In genomic region chr14:31212499-31212898, GRCm38 (mm10) we compare ENCODE assay signal across 28 mouse cellular contexts. TPM values are rescaled to one million over a fixed set of nuclear protein-coding genes. Genes with fewer than 3 reads are reported as not detected.
A peak's percentile ranks its signal among the peaks of the same experiment; 100 is the strongest.
DNase-seq lines count a peak whose midpoint lies in the region; ATAC-seq lines count a peak whose summit lies in the region.
"Had no signal": no experiment of that assay in that cellular context is flagged by ENCODE, and none has a peak within 500 bp of the region (broad histone marks: within the 10 kb centered on the region; RNA-seq: fewer than 3 reads in every experiment).

No protein-coding gene starts in this region.

- no peak for ATAC-seq in heart, embryonic 14.5 days (ENCODE audit: insufficient number of reproducible peaks, insufficient read depth, low FRiP score, low read depth)
- no peak for ATAC-seq in lung, embryonic 15.5 days (ENCODE audit: borderline replicate concordance, extremely low read depth, low FRiP score, low TSS enrichment)
- ATAC-seq in megakaryocyte, adult 5-6 weeks (ENCODE audit: poor library complexity, severe bottlenecking), result peak; percentile 17; the same call in 1 of the 2 replicates
- ATAC-seq: CD4-positive, CD25-positive, alpha-beta regulatory T cell, adult 4 months; hindbrain, embryonic 16.5 days; intestine, postnatal 0 days had no signal

- no peaks in the 10 kb centered on the region for H3K27me3 ChIP-seq in heart, embryonic 14.5 days (ENCODE audit: control insufficient read depth, insufficient read depth, low read length)
- H3K27me3 ChIP-seq in lung, embryonic 15.5 days, result no peaks in the 10 kb centered on the region
- H3K27me3 ChIP-seq: limb, embryonic 15.5 days; neural tube, embryonic 12.5 days had no signal

- H3K9ac ChIP-seq in heart, embryonic 14.5 days (ENCODE audit: low read length), result peak overlapping the region; percentile 95
- H3K9ac ChIP-seq in lung, embryonic 15.5 days, result no peak overlapping the region
- H3K9ac ChIP-seq: forebrain, embryonic 12.5 days; limb, embryonic 15.5 days; liver, embryonic 15.5 days; neural tube, embryonic 12.5 days had no signal

- peaks cover 34% of the 10 kb centered on the region for H3K36me3 ChIP-seq in heart, embryonic 14.5 days (ENCODE audit: control insufficient read depth, insufficient read depth, low read length)
- H3K36me3 ChIP-seq in lung, embryonic 15.5 days, result no peaks in the 10 kb centered on the region
- H3K36me3 ChIP-seq: forebrain, embryonic 12.5 days; hindbrain, embryonic 10.5 days; limb, embryonic 15.5 days; liver, embryonic 15.5 days; neural tube, embryonic 12.5 days had no signal

- peak; percentile 89 for DNase-seq in heart, adult 11 months
- no peak for DNase-seq in heart, postnatal 4 days
- no peak for DNase-seq in heart, adult 9 months (ENCODE audit: low spot score in 2 of 2)
- DNase-seq in lung, postnatal 25 days (ENCODE audit: low spot score), result no peak
- no peak for DNase-seq in layer of hippocampus, postnatal 25 days (ENCODE audit: extremely low spot score in 1 of 2, low spot score in 1 of 2)
- DNase-seq: adrenal gland, postnatal 14 days; cerebellum, adult 9-11 months; gastrocnemius, postnatal 25 days; kidney, postnatal 4 days; lung, postnatal 14 days; midbrain, embryonic 14.5 days; retina, postnatal 1 day; right cerebral cortex, postnatal 25 days; spleen, adult 18-20 months; thymus, postnatal 14 days had no signal

- WGBS in heart, embryonic 14.5 days, result 26% methylated on average over 3 of the region's 3 CpGs
- 65% methylated on average over 3 of the region's 3 CpGs for WGBS in lung, embryonic 15.5 days

- H3K4me1 ChIP-seq in heart, embryonic 14.5 days (ENCODE audit: control insufficient read depth in 2 of 2, insufficient read depth in 2 of 2, low read length in 2 of 2), result peaks cover 32 to 43% of the 10 kb centered on the region in 2 experiments
- H3K4me1 ChIP-seq in lung, embryonic 15.5 days, result peaks cover 17% of the 10 kb centered on the region

- H3K4me3 ChIP-seq in heart, embryonic 14.5 days (ENCODE audit: control insufficient read depth in 1 of 2, insufficient read depth in 1 of 2, low read depth in 1 of 2, low read length in 2 of 2), result no peak overlapping the region
- H3K4me3 ChIP-seq in lung, embryonic 15.5 days, result no peak overlapping the region
- H3K4me3 ChIP-seq: forebrain, embryonic 12.5 days; hindbrain, embryonic 10.5 days; limb, embryonic 15.5 days; liver, embryonic 15.5 days; megakaryocyte, embryonic 14.5 days; neural tube, embryonic 12.5 days had no signal

- H3K4me2 ChIP-seq in heart, embryonic 14.5 days (ENCODE audit: low read length), result peak overlapping the region; percentile 93; the same call in 1 of the 2 replicates
- no peak overlapping the region for H3K4me2 ChIP-seq in lung, embryonic 15.5 days
- H3K4me2 ChIP-seq: forebrain, embryonic 12.5 days; limb, embryonic 15.5 days; liver, embryonic 15.5 days; neural tube, embryonic 12.5 days had no signal

- peak overlapping the region; percentile 59 to 84 for H3K27ac ChIP-seq in heart, embryonic 14.5 days (replicated peaks in 1 of 2; ENCODE audit: control insufficient read depth in 1 of 2, insufficient read depth in 1 of 2, low read depth in 2 of 2, low read length in 2 of 2)
- H3K27ac ChIP-seq in lung, embryonic 15.5 days, result 0 out of 2 replicates have a peak overlapping the region, but pooled peaks have one; percentile 12
- H3K27ac ChIP-seq: forebrain, embryonic 12.5 days; hindbrain, embryonic 10.5 days; neural tube, embryonic 12.5 days had no signal

- no peaks in the 10 kb centered on the region for H3K9me3 ChIP-seq in heart, embryonic 14.5 days (ENCODE audit: control insufficient read depth, low read length)
- H3K9me3 ChIP-seq in lung, embryonic 15.5 days, result no peaks in the 10 kb centered on the region
- H3K9me3 ChIP-seq: forebrain, embryonic 12.5 days; hindbrain, embryonic 10.5 days; limb, embryonic 15.5 days; liver, embryonic 15.5 days; megakaryocyte, embryonic 14.5 days; neural tube, embryonic 12.5 days had no signal

RNA-seq across cellular contexts. Expression of gene Nisch, which starts 4.2 kb away (rescaled TPM):
- total RNA-seq in heart, postnatal 4 days (2021), result 100 to 1,000 TPM; 301 to 310 TPM
- 308 and 317 TPM in 2 replicates for polyA plus RNA-seq in heart, embryonic 14.5 days (2014; fragmentation: Nextera tagmentation; extraction: Ambion mirVana)
- 387 and 413 TPM in 2 replicates for polyA plus RNA-seq in lung, embryonic 15.5 days (2015; fragmentation: Nextera tagmentation; extraction: Ambion mirVana)
- total RNA-seq in megakaryocyte, adult 5-6 weeks (2015), result 74.8 and 95.0 TPM in 2 replicates
- 65.6 and 79.0 TPM in 2 replicates for total RNA-seq in megakaryocyte, adult 5-6 weeks (2017)
- total RNA-seq in layer of hippocampus, postnatal 25 days (2021), result 100 to 1,000 TPM; 431 to 467 TPM

RNA-seq across cellular contexts. Expression of gene Tnnc1, which starts 4.4 kb away (rescaled TPM):
- total RNA-seq in heart, postnatal 4 days (2021), result 1,000 to 10,000 TPM; 5,292 to 5,773 TPM
- 5,119 and 5,195 TPM in 2 replicates for polyA plus RNA-seq in heart, embryonic 14.5 days (2014; fragmentation: Nextera tagmentation; extraction: Ambion mirVana)
- polyA plus RNA-seq in lung, embryonic 15.5 days (2015; fragmentation: Nextera tagmentation; extraction: Ambion mirVana), result 91.8 and 115 TPM in 2 replicates
- total RNA-seq in megakaryocyte, adult 5-6 weeks (2015), result 0.71 TPM in 1 of 2 replicates, not detected in the other
- not detected in 2 replicates for total RNA-seq in megakaryocyte, adult 5-6 weeks (2017)
- total RNA-seq in layer of hippocampus, postnatal 25 days (2021), result 1 to 10 TPM; 2.2 to 3.1 TPM
- total RNA-seq: common myeloid progenitor, adult 5-6 weeks had no signal
- polyA plus RNA-seq: CD4-positive, CD25-positive, alpha-beta regulatory T cell, adult 4 months had no signal

RNA-seq across cellular contexts. Expression of gene Sema3g, which starts 5.2 kb away (rescaled TPM):
- 10 to 100 TPM in 1 of 2 experiments, 1 to 10 TPM in 1; 9.2 to 11.4 TPM for total RNA-seq in heart, postnatal 4 days (2021)
- polyA plus RNA-seq in heart, embryonic 14.5 days (2014; fragmentation: Nextera tagmentation; extraction: Ambion mirVana), result 0.23 and 0.26 TPM in 2 replicates
- 2.1 and 2.5 TPM in 2 replicates for polyA plus RNA-seq in lung, embryonic 15.5 days (2015; fragmentation: Nextera tagmentation; extraction: Ambion mirVana)
- not detected in 2 replicates for total RNA-seq in megakaryocyte, adult 5-6 weeks (2015)
- total RNA-seq in megakaryocyte, adult 5-6 weeks (2017), result not detected in 2 replicates
- 1 to 10 TPM; 4.4 to 5.0 TPM for total RNA-seq in layer of hippocampus, postnatal 25 days (2021)
- total RNA-seq: common myeloid progenitor, adult 5-6 weeks had no signal
- polyA plus RNA-seq: CD4-positive, CD25-positive, alpha-beta regulatory T cell, adult 4 months had no signal

RNA-seq across cellular contexts. Expression of gene Phf7, which starts 38.6 kb away (rescaled TPM):
- 1 to 10 TPM; 5.5 to 6.4 TPM for total RNA-seq in heart, postnatal 4 days (2021)
- 9.4 and 9.6 TPM in 2 replicates for polyA plus RNA-seq in heart, embryonic 14.5 days (2014; fragmentation: Nextera tagmentation; extraction: Ambion mirVana)
- 13.2 and 14.8 TPM in 2 replicates for polyA plus RNA-seq in lung, embryonic 15.5 days (2015; fragmentation: Nextera tagmentation; extraction: Ambion mirVana)
- total RNA-seq in megakaryocyte, adult 5-6 weeks (2015), result 12.5 and 14.3 TPM in 2 replicates
- total RNA-seq in megakaryocyte, adult 5-6 weeks (2017), result 9.8 and 13.4 TPM in 2 replicates
- 1 to 10 TPM; 3.6 to 4.1 TPM for total RNA-seq in layer of hippocampus, postnatal 25 days (2021)

RNA-seq across cellular contexts. Expression of gene Bap1, which starts 38.8 kb away (rescaled TPM):
- total RNA-seq in heart, postnatal 4 days (2021), result 10 to 100 TPM; 54.4 to 54.8 TPM
- 47.6 TPM in 2 replicates for polyA plus RNA-seq in heart, embryonic 14.5 days (2014; fragmentation: Nextera tagmentation; extraction: Ambion mirVana)
- 83.0 and 83.4 TPM in 2 replicates for polyA plus RNA-seq in lung, embryonic 15.5 days (2015; fragmentation: Nextera tagmentation; extraction: Ambion mirVana)
- 14.0 and 15.6 TPM in 2 replicates for total RNA-seq in megakaryocyte, adult 5-6 weeks (2015)
- 30.4 and 31.8 TPM in 2 replicates for total RNA-seq in megakaryocyte, adult 5-6 weeks (2017)
- 100 to 1,000 TPM; 127 to 131 TPM for total RNA-seq in layer of hippocampus, postnatal 25 days (2021)

Comparison
In these comparisons a context has a peak if more than half of its experiments do, and no peak if none do; other contexts are left out.
1. RNA of gene Tnnc1, which starts 4.4 kb away (total RNA-seq): 5,292 to 5,773 TPM in heart, postnatal 4 days; 2.2 to 3.1 TPM in layer of hippocampus, postnatal 25 days and 0.71 TPM in megakaryocyte, adult 5-6 weeks; every median in the first group is over 1,000 times any median in the second.
2. RNA of gene Sema3g, which starts 5.2 kb away (total RNA-seq): 9.2 to 11.4 TPM in heart, postnatal 4 days and 4.4 to 5.0 TPM in layer of hippocampus, postnatal 25 days; not detected in megakaryocyte, adult 5-6 weeks; every median in the first group is over 4 times any median in the second.